Mouse (Mus musculus): ENCODE results near the gene Timeless.
"Not testable (repeated sequence)": the region's sequence is repeated elsewhere in the genome, so short reads cannot be mapped to it uniquely, and the experiment has no call there.

Timeless gene

GRCm38 (mm10) chr10:128255925-128256324 lies 24.1 kb downstream of the Timeless start:
- DNase-seq (ENCODE audit: low read depth, low spot score), result no peak

GRCm38 (mm10) chr10:128256328-128256727 lies 24.5 kb downstream of the Timeless start:
- DNase-seq (ENCODE audit: low read depth, low spot score), result no peak

- no peak for DNase-seq (ENCODE audit: low read depth, low spot score)
Observed at GRCm38 (mm10) chr10:128258953-128259352, 27.1 kb downstream of the Timeless start.

GRCm38 (mm10) chr10:128259946-128260345 lies 28.1 kb downstream of the Timeless start:
- DNase-seq (ENCODE audit: low read depth, low spot score), result no peak

GRCm38 (mm10) chr10:128260376-128260775 lies 28.5 kb downstream of the Timeless start:
- not testable (repeated sequence) for DNase-seq (ENCODE audit: low read depth, low spot score)

GRCm38 (mm10) chr10:128262300-128262699 lies 30.4 kb downstream of the Timeless start:
- peak; percentile 84 for DNase-seq (ENCODE audit: low read depth, low spot score)

GRCm38 (mm10) chr10:128263393-128264310 lies 31.8 kb downstream of the Timeless start:
- DNase-seq (ENCODE audit: low read depth, low spot score), result no peak

- no peak for DNase-seq (ENCODE audit: low read depth, low spot score)
Observed at GRCm38 (mm10) chr10:128268371-128268770, 36.5 kb downstream of the Timeless start, which contains the start of gene Apof. TSS of gene Apof (plus strand) at chr10:128268671.

- DNase-seq (ENCODE audit: low read depth, low spot score), result no peak
Observed at GRCm38 (mm10) chr10:128269206-128269910, 37.5 kb downstream of the Timeless start.

- DNase-seq (ENCODE audit: low read depth, low spot score), result peak; percentile 98
Observed at GRCm38 (mm10) chr10:128270287-128270841, 38.5 kb downstream of the Timeless start, which contains the start of gene Stat2. TSS of gene Stat2 (plus strand) at chr10:128270559.

- peak; percentile 49 for DNase-seq (ENCODE audit: low read depth, low spot score)
Observed at GRCm38 (mm10) chr10:128270866-128271265, 39.0 kb downstream of the Timeless start.

- DNase-seq (ENCODE audit: low read depth, low spot score), result no peak
Observed at GRCm38 (mm10) chr10:128271883-128272282, 40.0 kb downstream of the Timeless start.

GRCm38 (mm10) chr10:128272819-128273439 lies 41.1 kb downstream of the Timeless start:
- DNase-seq (ENCODE audit: low read depth, low spot score), result not testable (repeated sequence)

GRCm38 (mm10) chr10:128275374-128275773 lies 43.5 kb downstream of the Timeless start:
- not testable (repeated sequence) for DNase-seq (ENCODE audit: low read depth, low spot score)

- DNase-seq (ENCODE audit: low read depth, low spot score), result no peak
Observed at GRCm38 (mm10) chr10:128278158-128278557, 46.3 kb downstream of the Timeless start.

- DNase-seq (ENCODE audit: low read depth, low spot score), result no peak
Observed at GRCm38 (mm10) chr10:128280943-128281342, 49.1 kb downstream of the Timeless start.

GRCm38 (mm10) chr10:128281682-128282081 lies 49.8 kb downstream of the Timeless start:
- no peak for DNase-seq (ENCODE audit: low read depth, low spot score)

GRCm38 (mm10) chr10:128282886-128283450 lies 51.1 kb downstream of the Timeless start:
- DNase-seq (ENCODE audit: low read depth, low spot score), result no peak

- DNase-seq (ENCODE audit: low read depth, low spot score), result peak; percentile 86
Observed at GRCm38 (mm10) chr10:128283604-128284579, 52.0 kb downstream of the Timeless start.

GRCm38 (mm10) chr10:128290594-128290993 lies 58.7 kb downstream of the Timeless start:
- not testable (repeated sequence) for DNase-seq (ENCODE audit: low read depth, low spot score)

Data from ES-CJ7 (cell line).